Mouse (Mus musculus) frontal cortex, adult (tissue): ENCODE measurements at regions not wholly inside any gene's neighbourhood (a gene's known extent, or its start where the extent isn't known, plus 50 kb on each side); places are given as distances from the start of the nearest gene placed in this dataset.

Experiments
- ATAC-seq: cut with Nextera tagmentation; 2 replicates; pipeline ENCODE4 v1.9.2; 2017; ENCODE audit warnings: mild to moderate bottlenecking, moderate library complexity, mixed read lengths; ENCODE audit not compliant: low TSS enrichment

GRCm38 (mm10) chr11:117589006-117589405 lies 65.1 kb upstream of the Tnrc6c start:
- no peak for ATAC-seq

- ATAC-seq: no peak
These were observed 64.7 kb upstream of the Tnrc6c start for GRCm38 (mm10) chr11:117589422-117589821.

GRCm38 (mm10) chr11:117592570-117592969 lies 61.5 kb upstream of the Tnrc6c start:
- no peak for ATAC-seq

GRCm38 (mm10) chr11:117596201-117596600 lies 57.9 kb upstream of the Tnrc6c start:
- ATAC-seq: no peak

GRCm38 (mm10) chr11:117597754-117598153 lies 56.3 kb upstream of the Tnrc6c start:
- no peak for ATAC-seq

- ATAC-seq: peak; percentile 64
These were observed 55.9 kb upstream of the Tnrc6c start for GRCm38 (mm10) chr11:117598170-117598583.

- peak; percentile 51 for ATAC-seq
These were observed 55.5 kb upstream of the Tnrc6c start for GRCm38 (mm10) chr11:117598610-117599009.

- ATAC-seq: peak; percentile 42; the same call in 1 of the 2 replicates
These were observed 54.9 kb upstream of the Tnrc6c start for GRCm38 (mm10) chr11:117599049-117599787.

- ATAC-seq: no peak
These were observed 54.3 kb upstream of the Tnrc6c start for GRCm38 (mm10) chr11:117599788-117600263.

- no peak for ATAC-seq
These were observed 52.9 kb upstream of the Tnrc6c start for GRCm38 (mm10) chr11:117601147-117601546.

- no peak for ATAC-seq
These were observed 50.1 kb upstream of the Tnrc6c start for GRCm38 (mm10) chr11:117604019-117604418.
